Mouse (Mus musculus) heart, adult 11 months (tissue): ENCODE results near the gene Krtap9-3.
"Not testable (repeated sequence)": the region's sequence is repeated elsewhere in the genome, so short reads cannot be mapped to it uniquely, and the experiment has no call there.

ENCODE experiments used
- DNase-seq: peaks from one replicate; pipeline ENCODE4 v3.0.0; 2022

Krtap9-3 gene

GRCm38 (mm10) chr11:99597742-99598141, at the start of gene Krtap9-3:
Krtap9-3 (minus strand) TSS chr11:99598105.
- peak; percentile 55 for DNase-seq

- DNase-seq, result no peak
These were observed 48.5 kb upstream of the Krtap9-3 start for GRCm38 (mm10) chr11:99646444-99646843.

- DNase-seq, result no peak
These were observed 46.4 kb upstream of the Krtap9-3 start for GRCm38 (mm10) chr11:99644351-99644750.

DNA sequence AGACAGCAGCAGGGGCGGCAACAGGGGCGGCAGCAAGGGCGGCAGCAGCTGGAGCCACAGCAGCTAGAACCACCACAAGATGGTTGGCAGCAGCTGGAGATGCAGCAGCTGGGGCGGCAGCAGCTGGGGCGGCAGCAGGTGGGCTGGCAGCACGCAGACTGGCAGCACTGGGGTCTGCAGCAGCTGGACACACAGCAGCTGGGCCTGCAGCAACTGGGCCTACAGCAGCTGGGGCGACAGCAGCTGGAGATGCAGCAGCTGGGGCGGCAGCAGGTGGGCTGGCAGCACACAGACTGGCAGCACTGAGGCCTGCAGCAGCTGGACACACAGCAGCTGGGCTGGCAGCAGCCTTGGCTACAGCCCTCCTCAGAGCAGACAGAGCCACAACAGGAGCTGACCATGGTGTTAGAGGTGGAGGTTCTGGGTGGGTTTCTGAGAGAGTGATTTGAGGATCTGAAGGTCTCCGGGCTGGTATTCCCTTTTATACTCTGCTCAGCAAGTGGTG, 45.8 kb upstream of the Krtap9-3 start, which contains the start of gene Krtap4-7:
Gene Krtap4-7, minus strand, starts transcription at position 455 of the 505 bp plus-strand sequence.
- DNase-seq, result not testable (repeated sequence)

GRCm38 (mm10) chr11:99640926-99641325, 43.0 kb upstream of the Krtap9-3 start:
- no peak for DNase-seq

GRCm38 (mm10) chr11:99637086-99637485, 39.2 kb upstream of the Krtap9-3 start:
- no peak for DNase-seq

DNA sequence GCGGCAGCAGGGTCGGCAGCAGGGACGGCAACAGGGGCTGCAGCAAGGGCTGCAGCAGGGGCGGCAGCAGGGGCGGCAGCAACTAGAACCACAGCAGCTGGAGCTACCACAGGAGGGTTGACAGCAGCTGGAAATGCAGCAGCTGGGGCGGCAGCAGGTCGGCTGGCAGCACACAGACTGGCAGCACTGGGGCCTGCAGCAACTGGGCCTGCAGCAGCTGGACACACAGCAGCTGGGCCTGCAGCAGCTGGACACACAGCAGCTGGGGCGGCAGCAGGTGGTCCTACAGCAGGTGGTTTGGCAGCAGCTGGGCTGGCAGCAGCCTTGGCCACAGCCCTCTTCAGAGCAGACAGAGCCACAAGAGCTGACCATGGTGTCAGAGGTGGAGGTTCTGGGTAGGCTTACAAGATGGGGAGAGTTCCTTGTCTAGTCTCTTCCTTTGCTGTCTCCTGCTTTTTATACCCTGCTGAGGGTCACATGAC, 36.8 kb upstream of the Krtap9-3 start, which contains the start of gene Krtap4-2:
Gene Krtap4-2, minus strand, starts transcription at position 432 of the 482 bp plus-strand sequence.
- DNase-seq, result no peak

- no peak for DNase-seq
These were observed 35.4 kb upstream of the Krtap9-3 start for GRCm38 (mm10) chr11:99633293-99633692.

- no peak for DNase-seq
These were observed 33.0 kb upstream of the Krtap9-3 start for GRCm38 (mm10) chr11:99630890-99631289.

DNA sequence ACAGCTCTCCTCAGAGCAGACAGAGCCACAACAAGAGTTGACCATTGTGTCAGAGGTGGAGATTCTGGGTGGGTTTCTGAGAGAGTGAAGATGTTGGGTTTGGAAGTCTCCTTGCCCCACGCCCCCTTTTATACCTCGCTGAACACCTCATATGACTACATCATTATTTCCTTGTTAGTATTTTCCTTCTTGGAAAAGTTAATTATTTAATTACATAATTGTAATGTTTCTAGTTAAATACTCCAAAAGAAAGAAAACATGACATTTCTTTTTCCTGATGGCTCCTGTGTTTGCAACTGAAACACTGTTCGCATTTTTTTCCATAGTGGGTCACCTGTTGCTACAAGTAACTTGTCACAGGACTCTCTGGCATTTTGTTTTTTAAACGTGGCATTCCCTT, 30.2 kb upstream of the Krtap9-3 start, which contains the start of gene Krtap4-1:
Gene Krtap4-1, minus strand, starts transcription at position 101 of the 400 bp plus-strand sequence.
- DNase-seq, result no peak

GRCm38 (mm10) chr11:99620335-99620734, 22.4 kb upstream of the Krtap9-3 start, which contains the start of gene Gm11562:
Gm11562 (minus strand) TSS chr11:99620435.
- no peak for DNase-seq

DNA sequence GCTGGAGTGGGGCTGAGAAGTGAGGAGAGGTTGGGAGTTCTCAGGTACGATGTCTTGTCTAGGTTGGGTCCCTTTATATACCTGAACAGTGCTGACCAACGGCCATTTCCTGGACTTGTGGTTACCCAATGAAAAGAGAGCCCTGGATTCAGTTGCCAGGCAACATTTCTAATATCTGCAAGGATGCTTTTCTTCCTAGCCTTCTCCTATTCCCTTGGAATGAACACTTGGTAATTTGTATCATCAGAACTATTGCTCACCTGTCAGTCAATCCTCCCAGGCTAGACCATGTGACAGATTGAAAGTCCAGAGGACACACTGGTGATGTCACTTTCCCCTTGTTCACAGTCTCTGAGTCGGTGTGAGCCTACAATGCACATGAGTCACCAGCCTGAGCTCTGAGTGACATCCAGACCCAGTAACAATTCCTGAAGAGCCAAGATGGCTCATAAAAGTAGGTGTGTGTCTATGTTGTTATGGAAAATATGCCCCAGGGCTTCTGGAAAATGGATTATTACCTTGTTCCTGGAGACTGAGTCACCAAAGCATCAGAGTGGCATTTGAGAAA, 17.0 kb upstream of the Krtap9-3 start, which contains the start of gene Krtap2-4:
Gene Krtap2-4, minus strand, starts transcription at position 51 of the 568 bp plus-strand sequence.
- DNase-seq, result peak; percentile 40

GRCm38 (mm10) chr11:99610089-99610488, 12.2 kb upstream of the Krtap9-3 start, which contains the start of gene Gm11937:
Gm11937 (minus strand) TSS chr11:99610189.
- DNase-seq, result peak; percentile 4

- DNase-seq, result peak; percentile 19
These were observed 11.2 kb upstream of the Krtap9-3 start for GRCm38 (mm10) chr11:99609126-99609525.

DNA sequence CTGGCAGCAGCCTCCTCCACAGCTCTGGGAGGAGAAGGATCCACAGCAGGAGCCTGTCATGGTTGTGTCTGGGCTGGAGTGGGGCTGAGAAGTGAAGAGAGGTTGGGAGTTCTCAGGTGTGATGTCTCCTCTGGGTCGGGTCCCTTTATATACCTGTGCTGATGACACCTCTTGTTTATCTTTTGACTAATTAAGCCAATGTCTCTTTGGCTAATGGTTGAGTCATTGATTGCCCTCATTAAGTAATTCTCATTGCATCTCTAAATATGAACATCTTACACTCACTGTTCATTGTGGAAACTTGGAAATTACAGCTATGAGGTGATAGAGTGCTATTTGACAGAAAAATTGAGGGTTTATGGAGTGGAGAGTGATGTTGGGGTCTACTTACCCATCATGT, 5.3 kb upstream of the Krtap9-3 start, which contains the start of gene Gm11938:
Gene Gm11938, minus strand, starts transcription at position 101 of the 400 bp plus-strand sequence.
- DNase-seq, result not testable (repeated sequence)

GRCm38 (mm10) chr11:99590981-99591380, 6.9 kb downstream of the Krtap9-3 start, which contains the start of gene Krtap1-3:
Krtap1-3 (minus strand) TSS chr11:99591339.
- no peak for DNase-seq

- DNase-seq, result no peak
These were observed 12.8 kb downstream of the Krtap9-3 start for GRCm38 (mm10) chr11:99585096-99585495.

GRCm38 (mm10) chr11:99583245-99583704, 14.6 kb downstream of the Krtap9-3 start, which contains the start of gene Krtap1-4:
Krtap1-4 (minus strand) TSS chr11:99583654.
- DNase-seq, result peak; percentile 71

- peak; percentile 22 for DNase-seq
These were observed 16.3 kb downstream of the Krtap9-3 start for GRCm38 (mm10) chr11:99581564-99581963.

DNA sequence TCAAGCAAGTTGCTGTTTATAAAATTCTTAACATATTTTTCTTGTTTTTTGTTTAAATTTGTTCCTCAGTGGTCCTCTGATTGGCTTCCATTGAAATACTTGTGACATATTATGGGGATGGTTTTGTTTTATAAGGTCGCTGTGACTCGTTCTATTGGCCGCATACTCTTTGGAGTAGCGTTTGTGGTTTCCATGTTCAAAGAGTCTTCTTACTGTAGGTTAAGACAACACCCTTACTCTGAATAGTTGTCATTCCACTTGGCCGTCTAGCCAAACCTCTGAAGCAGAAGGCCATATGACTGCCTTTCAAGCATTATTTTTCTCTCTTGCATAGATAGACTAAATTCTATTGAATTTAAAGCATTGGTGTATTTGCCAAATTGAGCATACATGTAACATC, 16.9 kb downstream of the Krtap9-3 start:
- peak; percentile 7 for DNase-seq

- DNase-seq, result peak; percentile 74
These were observed 17.3 kb downstream of the Krtap9-3 start, which contains the start of gene Krtap1-5 for GRCm38 (mm10) chr11:99580636-99581035. Krtap1-5 (minus strand) TSS chr11:99581016.

- no peak for DNase-seq
These were observed 23.8 kb downstream of the Krtap9-3 start for GRCm38 (mm10) chr11:99574106-99574505.

- DNase-seq, result no peak
These were observed 24.7 kb downstream of the Krtap9-3 start for GRCm38 (mm10) chr11:99573164-99573563.

GRCm38 (mm10) chr11:99566530-99566929, 31.4 kb downstream of the Krtap9-3 start, which contains the start of gene Krtap3-1:
Krtap3-1 (minus strand) TSS chr11:99566630.
- no peak for DNase-seq
